Mouse (Mus musculus): ENCODE results near the gene Ltbp4.

GRCm38 (mm10) chr7:27302172-27302571 lies 35.3 kb downstream of the Ltbp4 start:
- TF ChIP-seq CHD2 (IDR thresholded peaks at IDR 0.05; ENCODE audit: low read depth, low read length), result peak; percentile 52; the same call in 1 of the 2 replicates
- TF ChIP-seq HCFC1 (IDR thresholded peaks at IDR 0.05; ENCODE audit: borderline replicate concordance, insufficient read depth, low read length), result 0 out of 2 replicates have a peak, but pooled peaks have one; percentile 18

Data from ES-E14 (cell line).